In the genomic region with DNA sequence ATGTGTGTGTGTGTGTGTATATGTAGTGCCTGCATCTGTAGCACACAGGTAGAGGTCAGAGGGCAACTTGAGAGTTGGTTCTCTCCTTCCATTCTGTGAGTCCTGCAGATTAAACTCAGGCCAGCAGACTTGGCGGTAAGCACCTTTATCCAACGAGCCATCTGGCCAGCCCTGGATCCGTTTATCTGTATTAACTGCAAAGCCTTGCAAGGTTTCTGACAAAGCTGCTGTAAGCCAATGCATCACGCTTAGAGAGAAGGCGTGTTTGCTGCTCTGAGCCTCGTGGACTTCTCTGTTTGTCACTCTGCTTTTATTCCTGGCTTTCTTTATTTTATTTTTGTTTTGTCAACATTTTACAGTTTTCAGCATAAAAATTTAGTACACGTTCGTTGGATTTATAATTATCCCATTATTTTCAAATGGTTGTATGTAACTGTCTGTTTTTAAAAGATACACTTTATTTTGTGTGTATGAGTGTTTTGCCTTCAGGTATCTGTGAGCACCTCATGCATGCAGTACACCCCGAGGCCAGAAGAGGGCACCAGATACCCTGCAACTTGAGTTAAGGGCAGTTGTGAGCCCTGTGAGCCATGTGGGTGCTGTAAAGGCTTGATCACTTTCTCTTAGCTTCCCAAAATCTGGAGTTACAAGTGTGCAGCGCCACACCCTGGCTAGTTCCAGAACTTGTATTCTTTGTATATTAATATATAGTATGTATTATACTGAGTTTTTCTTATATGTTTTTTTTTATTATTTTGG, we compare ENCODE assay signal across 8 mouse cellular contexts. TPM values are rescaled to one million over a fixed set of nuclear protein-coding genes. Genes with fewer than 3 reads are reported as not detected.
A peak's percentile ranks its signal among the peaks of the same experiment; 100 is the strongest.
DNase-seq lines count a peak whose midpoint lies in the region; ATAC-seq and TF ChIP-seq lines count a peak whose summit lies in the region.

No protein-coding gene starts in this region.

- no peak overlapping the region for H3K27ac ChIP-seq in MEL (ENCODE audit: control insufficient read depth, low read depth, low read length)
- H3K27ac ChIP-seq in forebrain, embryonic 12.5 days: no peak overlapping the region
- no peak overlapping the region for H3K27ac ChIP-seq in lung, postnatal 0 days (ENCODE audit: low read length)

- peaks cover 1 to 2% of the 10 kb centered on the region in 2 experiments; a peak in 2 of 4 replicates for H3K36me3 ChIP-seq in MEL (ENCODE audit: control insufficient read depth in 1 of 2, insufficient read depth in 2 of 2, low read length in 2 of 2)
- H3K36me3 ChIP-seq in forebrain, embryonic 12.5 days (replicated peaks): peaks cover 54% of the 10 kb centered on the region
- no peaks in the 10 kb centered on the region; the same call in 1 of the 2 replicates for H3K36me3 ChIP-seq in lung, postnatal 0 days (ENCODE audit: insufficient read depth, low read length)

- no peak overlapping the region for H3K9ac ChIP-seq in MEL (ENCODE audit: control insufficient read depth, low read depth, low read length, poor library complexity, severe bottlenecking)
- no peak overlapping the region for H3K9ac ChIP-seq in forebrain, embryonic 12.5 days
- H3K9ac ChIP-seq in lung, postnatal 0 days (replicated peaks; ENCODE audit: low read depth): no peak overlapping the region

- no peaks in the 10 kb centered on the region for H3K27me3 ChIP-seq in MEL (ENCODE audit: control insufficient read depth in 1 of 2, insufficient read depth in 2 of 2, low read length in 2 of 2)
- H3K27me3 ChIP-seq in forebrain, embryonic 12.5 days: no peaks in the 10 kb centered on the region
- H3K27me3 ChIP-seq in lung, postnatal 0 days (replicated peaks; ENCODE audit: insufficient read depth, low read length): no peaks in the 10 kb centered on the region

- H3K4me3 ChIP-seq in MEL (ENCODE audit: control insufficient read depth in 1 of 2, insufficient read depth in 1 of 2, low read depth in 2 of 2, low read length in 2 of 2): no peak overlapping the region
- no peak overlapping the region for H3K4me3 ChIP-seq in forebrain, embryonic 12.5 days (replicated peaks)
- no peak overlapping the region for H3K4me3 ChIP-seq in lung, postnatal 0 days (ENCODE audit: low read depth, low read length)

- H3K4me2 ChIP-seq in forebrain, embryonic 12.5 days: no peak overlapping the region
- no peak overlapping the region for H3K4me2 ChIP-seq in lung, postnatal 0 days (replicated peaks; ENCODE audit: low read depth, low read length)

- 0 out of 4 replicates have a peak, but pooled peaks cover 0 to 3% of the 10 kb centered on the region in 2 experiments for H3K4me1 ChIP-seq in MEL (ENCODE audit: control insufficient read depth in 1 of 2, insufficient read depth in 2 of 2, low read length in 2 of 2)
- H3K4me1 ChIP-seq in forebrain, embryonic 12.5 days: no peaks in the 10 kb centered on the region
- H3K4me1 ChIP-seq in lung, postnatal 0 days (ENCODE audit: insufficient read depth, low read depth, low read length): peaks cover 3% of the 10 kb centered on the region; the same call in 1 of the 2 replicates

- WGBS in forebrain, embryonic 12.5 days: 60% methylated on average over 10 of the region's 10 CpGs
- WGBS in lung, postnatal 0 days: 55% methylated on average over 10 of the region's 10 CpGs

- peak; percentile 71 for TF ChIP-seq RAD21 in MEL (IDR thresholded peaks at IDR 0.05; ENCODE audit: low read depth, low read length)

- TF ChIP-seq CTCF in MEL (IDR thresholded peaks at IDR 0.05 in 2 of 3, conservative IDR thresholded peaks at IDR 0.05 in 1 of 3; ENCODE audit: control insufficient read depth in 1 of 3, insufficient read depth in 1 of 3, low read depth in 2 of 3, low read length in 3 of 3, poor library complexity in 1 of 3, severe bottlenecking in 1 of 3): peak; percentile 72 to 90 (median 88)
- peak; percentile 96 for TF ChIP-seq CTCF in lung, postnatal 0 days (IDR thresholded peaks at IDR 0.05)

- peak; percentile 93 for DNase-seq in MEL (ENCODE audit: low read depth, low spot score)
- peak; percentile 80 for DNase-seq in c-Kit-positive CD71-positive TER-119-positive erythroid progenitor cells, embryonic 14.5 days (ENCODE audit: low spot score)
- peak; percentile 89 to 91 for DNase-seq in layer of hippocampus, postnatal 10 days (ENCODE audit: low spot score in 2 of 2)
- DNase-seq in lung, postnatal 0 days (ENCODE audit: low spot score): peak; percentile 95
- DNase-seq in retina, adult 2 months (ENCODE audit: low read depth, low spot score): peak; percentile 85
- peak; percentile 95 for DNase-seq in thymus, postnatal 14 days

- TF ChIP-seq POLR2A in MEL (IDR thresholded peaks at IDR 0.05; ENCODE audit: control insufficient read depth in 1 of 2, insufficient read depth in 1 of 2, low read depth in 1 of 2, low read length in 2 of 2, poor library complexity in 1 of 2): no peak

- peak; percentile 18 to 31; a peak in 1 of 4 replicates for TF ChIP-seq EP300 in MEL (IDR thresholded peaks at IDR 0.05; ENCODE audit: low read depth in 1 of 2, low read length in 2 of 2)
- TF ChIP-seq EP300 in lung, postnatal 0 days (IDR thresholded peaks at IDR 0.05): peak; percentile 22; the same call in 1 of the 2 replicates

- ATAC-seq in forebrain, embryonic 12.5 days (ENCODE audit: low FRiP score): peak; percentile 60
- peak; percentile 94 to 97 for ATAC-seq in hematopoietic stem cell, adult 5-6 weeks (replicated peaks in 1 of 2; ENCODE audit: insufficient read depth in 1 of 2, low FRiP score in 2 of 2, low TSS enrichment in 1 of 2, low read depth in 1 of 2, poor library complexity in 2 of 2, severe bottlenecking in 2 of 2)
- peak; percentile 77 for ATAC-seq in lung, postnatal 0 days

- H3K9me3 ChIP-seq in MEL (replicated peaks; ENCODE audit: insufficient read depth, low read length): no peaks in the 10 kb centered on the region
- no peaks in the 10 kb centered on the region for H3K9me3 ChIP-seq in forebrain, embryonic 12.5 days
- no peaks in the 10 kb centered on the region for H3K9me3 ChIP-seq in lung, postnatal 0 days (ENCODE audit: low read length)

- H3K79me2 ChIP-seq in MEL (ENCODE audit: control insufficient read depth, insufficient read depth, low read length, poor library complexity): no peaks in the 10 kb centered on the region

TF ChIP-seq in MEL, 35 proteins besides CTCF, POLR2A, EP300 and RAD21 (continues in another document):
- TF ChIP-seq ZNF384 (IDR thresholded peaks at IDR 0.05; ENCODE audit: low read depth, low read length) (no peak), SIN3A (IDR thresholded peaks at IDR 0.05; ENCODE audit: low read length) (peak; percentile 62), CHD2 (IDR thresholded peaks at IDR 0.05; ENCODE audit: low read length) (no peak), SMC3 (IDR thresholded peaks at IDR 0.05; ENCODE audit: low read depth, low read length) (peak; percentile 78), POLR2AphosphoS5 (IDR thresholded peaks at IDR 0.05; ENCODE audit: borderline replicate concordance, low read depth, low read length) (no peak), CHD1 (IDR thresholded peaks at IDR 0.05; ENCODE audit: low read depth, low read length) (no peak), KAT2A (conservative IDR thresholded peaks at IDR 0.05; ENCODE audit: low read depth, low read length) (no peak), ETS1 (IDR thresholded peaks at IDR 0.05; ENCODE audit: low read depth, low read length) (no peak), TCF12 (IDR thresholded peaks at IDR 0.05; ENCODE audit: low read depth, low read length) (peak; percentile 14; the same call in 1 of the 2 replicates), MYC (IDR thresholded peaks at IDR 0.05; ENCODE audit: low read depth, low read length) (peak; percentile 90), TBP (IDR thresholded peaks at IDR 0.05; ENCODE audit: low read depth, low read length) (0 out of 2 replicates have a peak, but pooled peaks have one; percentile 11), ZC3H11A (IDR thresholded peaks at IDR 0.05; ENCODE audit: low read depth, low read length) (peak; percentile 51; the same call in 1 of the 2 replicates), BHLHE40 (IDR thresholded peaks at IDR 0.05; ENCODE audit: borderline replicate concordance, low read depth, low read length) (no peak), MAX (IDR thresholded peaks at IDR 0.05; ENCODE audit: low read length) (peak; percentile 61), USF1 (IDR thresholded peaks at IDR 0.05; ENCODE audit: low read depth, low read length) (no peak), USF2 (IDR thresholded peaks at IDR 0.05; ENCODE audit: borderline replicate concordance in 1 of 2, insufficient read depth in 1 of 2, low read depth in 1 of 2, low read length in 2 of 2) (no peak), HCFC1 (IDR thresholded peaks at IDR 0.05; ENCODE audit: low read depth, low read length) (no peak), NRF1 (IDR thresholded peaks at IDR 0.05; ENCODE audit: insufficient read depth, low read depth, low read length, poor library complexity, severe bottlenecking) (no peak), MEF2A (IDR thresholded peaks at IDR 0.05; ENCODE audit: extremely low read depth, insufficient replicate concordance, low read depth, low read length, poor library complexity, severe bottlenecking) (no peak), RCOR1 (IDR thresholded peaks at IDR 0.05; ENCODE audit: low read depth, low read length) (no peak), ZMIZ1 (IDR thresholded peaks at IDR 0.05; ENCODE audit: low read depth, low read length) (no peak), E2F4 (IDR thresholded peaks at IDR 0.05; ENCODE audit: borderline replicate concordance, low read depth, low read length) (no peak), MXI1 (IDR thresholded peaks at IDR 0.05; ENCODE audit: low read depth, low read length) (peak; percentile 86), ELF1 (IDR thresholded peaks at IDR 0.05; ENCODE audit: low read depth, low read length) (no peak)

RNA-seq across cellular contexts. Expression of gene Plekhb2, which starts 17.2 kb away (rescaled TPM):
- 14.6 and 16.8 TPM in 2 replicates for total RNA-seq in MEL (2012; rRNA removed)
- 10 to 100 TPM in 1 of 2 experiments, not detected in 1; 22.2 TPM for polyA plus RNA-seq in MEL (2012; ENCODE audit: insufficient read depth in 1 of 2, insufficient read length in 2 of 2, low read depth in 1 of 2, low replicate concordance in 2 of 2, missing spikeins in 1 of 2)
- 47.6 and 51.9 TPM in 2 replicates for polyA plus RNA-seq in forebrain, embryonic 12.5 days (2016; fragmentation: Nextera tagmentation; extraction: Ambion mirVana)
- 23.7 and 25.8 TPM in 2 replicates for total RNA-seq in hematopoietic stem cell, adult 5-6 weeks (2017)
- total RNA-seq in layer of hippocampus, postnatal 10 days (2021): 100 to 1,000 TPM; 185 to 198 TPM
- 71.1 and 79.8 TPM in 2 replicates for polyA plus RNA-seq in lung, postnatal 0 days (2015; fragmentation: Nextera tagmentation; extraction: Ambion mirVana)

RNA-seq across cellular contexts. Expression of gene Fam168b, which starts 24.1 kb away (rescaled TPM):
- total RNA-seq in MEL (2012; rRNA removed): 72.7 and 78.9 TPM in 2 replicates
- 100 to 1,000 TPM in 1 of 2 experiments, 10 to 100 TPM in 1; 97.4 to 136 TPM for polyA plus RNA-seq in MEL (2012; ENCODE audit: insufficient read depth in 1 of 2, insufficient read length in 2 of 2, low read depth in 1 of 2, low replicate concordance in 2 of 2, missing spikeins in 1 of 2)
- 176 and 179 TPM in 2 replicates for polyA plus RNA-seq in forebrain, embryonic 12.5 days (2016; fragmentation: Nextera tagmentation; extraction: Ambion mirVana)
- total RNA-seq in hematopoietic stem cell, adult 5-6 weeks (2017): 83.2 and 94.6 TPM in 2 replicates
- 100 to 1,000 TPM; 203 to 226 TPM for total RNA-seq in layer of hippocampus, postnatal 10 days (2021)
- polyA plus RNA-seq in lung, postnatal 0 days (2015; fragmentation: Nextera tagmentation; extraction: Ambion mirVana): 29.3 and 31.8 TPM in 2 replicates
